Mouse (Mus musculus): ENCODE measurements at regions not wholly inside any gene's neighbourhood (a gene's known extent, or its start where the extent isn't known, plus 50 kb on each side); places are given as distances from the start of the nearest gene placed in this dataset.

DNA sequence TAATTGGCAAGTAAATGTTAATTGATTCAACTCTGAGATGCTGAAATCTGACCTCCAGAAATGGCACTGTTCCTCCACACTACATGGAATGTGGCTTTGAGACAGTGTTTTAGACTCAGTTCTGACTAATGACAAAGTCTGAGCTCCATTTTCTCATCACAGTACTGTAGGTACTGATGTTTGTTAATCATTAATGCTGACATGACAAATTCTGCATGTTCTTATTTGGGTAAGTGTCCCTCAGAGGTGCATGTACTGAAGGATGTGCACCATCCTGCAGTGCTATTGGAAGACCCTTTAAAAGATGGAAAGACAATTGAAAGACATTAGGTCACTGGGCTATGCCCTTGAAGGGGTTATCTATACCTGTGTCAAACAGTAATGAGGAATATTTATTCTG lies 222.1 kb upstream of the Gmds start:
- H3K4me1 ChIP-seq (ENCODE audit: insufficient read depth): no peaks in the 10 kb centered on the region
- no peaks in the 10 kb centered on the region for H3K36me3 ChIP-seq (ENCODE audit: insufficient read depth)
- no peaks in the 10 kb centered on the region for H3K27me3 ChIP-seq (ENCODE audit: insufficient read depth, low read length)
- ATAC-seq (no peak), DNase-seq (no peak)
- H3K9ac ChIP-seq: no peak overlapping the region
- H3K27ac ChIP-seq (ENCODE audit: low read depth, low read length): no peak overlapping the region
- H3K9me3 ChIP-seq (ENCODE audit: low read length): 0 out of 2 replicates have a peak, but pooled peaks cover 2% of the 10 kb centered on the region
- TF ChIP-seq CTCF (IDR thresholded peaks at IDR 0.05; ENCODE audit: low read depth): no peak
- H3K4me3 ChIP-seq (ENCODE audit: low read depth, low read length): no peak overlapping the region
- no peak overlapping the region for H3K4me2 ChIP-seq (ENCODE audit: low read depth)

GRCm38 (mm10) chr13:32556396-32556795 lies 217.9 kb upstream of the Gmds start:
- Histone ChIP-seq H3K27ac (ENCODE audit: low read depth, low read length) (no peak overlapping the region), H3K4me2 (ENCODE audit: low read depth) (no peak overlapping the region), H3K27me3 (ENCODE audit: insufficient read depth, low read length) (no peaks in the 10 kb centered on the region), H3K9me3 (ENCODE audit: low read length) (no peaks in the 10 kb centered on the region), H3K4me3 (ENCODE audit: low read depth, low read length) (no peak overlapping the region), H3K36me3 (ENCODE audit: insufficient read depth) (no peaks in the 10 kb centered on the region), H3K9ac (no peak overlapping the region), H3K4me1 (ENCODE audit: insufficient read depth) (no peaks in the 10 kb centered on the region)
- 96% methylated on average over 2 of the region's 2 CpGs for WGBS
- ATAC-seq (no peak), DNase-seq (no peak)
- no peak for TF ChIP-seq CTCF (IDR thresholded peaks at IDR 0.05; ENCODE audit: low read depth)

DNA sequence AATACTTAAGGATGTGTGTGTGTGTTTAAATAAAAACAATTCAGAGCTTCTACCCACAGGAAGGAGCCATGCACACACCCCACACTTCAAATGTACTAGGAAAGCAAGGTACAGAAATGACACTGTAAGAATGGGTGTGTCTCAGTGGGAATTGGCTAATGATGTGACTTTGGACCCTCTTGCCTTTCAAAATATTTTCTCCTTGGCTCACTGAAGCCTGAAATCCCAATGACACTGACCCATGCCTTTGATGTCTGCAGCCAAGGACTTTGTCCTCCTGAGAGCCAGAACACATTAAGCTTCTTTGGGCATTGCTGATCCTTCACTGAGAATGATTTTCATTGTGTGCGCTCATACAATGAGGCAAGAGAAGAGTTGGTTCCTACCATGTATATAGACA lies 216.5 kb upstream of the Gmds start:
- no peak overlapping the region for H3K4me2 ChIP-seq (ENCODE audit: low read depth)
- 98% methylated on average over 1 of the region's 1 CpGs for WGBS
- H3K9ac ChIP-seq: no peak overlapping the region
- ATAC-seq (no peak), DNase-seq (no peak)
- no peaks in the 10 kb centered on the region for H3K4me1 ChIP-seq (ENCODE audit: insufficient read depth)
- H3K9me3 ChIP-seq (ENCODE audit: low read length): no peaks in the 10 kb centered on the region
- H3K4me3 ChIP-seq (ENCODE audit: low read depth, low read length): no peak overlapping the region
- TF ChIP-seq CTCF (IDR thresholded peaks at IDR 0.05; ENCODE audit: low read depth): no peak
- H3K27me3 ChIP-seq (ENCODE audit: insufficient read depth, low read length): no peaks in the 10 kb centered on the region
- H3K36me3 ChIP-seq (ENCODE audit: insufficient read depth): no peaks in the 10 kb centered on the region
- H3K27ac ChIP-seq (ENCODE audit: low read depth, low read length): no peak overlapping the region

DNA sequence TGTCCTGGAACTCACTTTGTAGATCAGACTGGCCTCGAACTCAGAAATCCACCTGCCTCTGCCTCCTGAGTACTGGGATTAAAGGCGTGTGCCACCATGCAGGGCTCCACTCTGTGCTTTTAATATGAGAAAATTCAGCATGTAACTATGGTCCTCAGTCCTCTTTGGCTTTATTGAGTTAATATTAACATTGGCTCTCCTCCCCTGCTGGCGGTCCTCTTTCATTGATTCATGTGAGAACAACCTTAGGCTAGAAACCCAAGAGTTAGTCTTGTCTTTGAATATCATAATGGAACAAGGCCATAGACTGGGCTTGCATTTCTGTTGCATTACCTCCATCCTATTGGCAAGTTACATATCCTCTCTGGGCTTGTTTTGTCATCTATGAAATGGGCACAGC lies 216.1 kb upstream of the Gmds start:
- Histone ChIP-seq H3K9me3 (ENCODE audit: low read length) (no peaks in the 10 kb centered on the region), H3K4me1 (ENCODE audit: insufficient read depth) (no peaks in the 10 kb centered on the region), H3K27ac (ENCODE audit: low read depth, low read length) (no peak overlapping the region), H3K36me3 (ENCODE audit: insufficient read depth) (no peaks in the 10 kb centered on the region), H3K4me2 (ENCODE audit: low read depth) (no peak overlapping the region), H3K4me3 (ENCODE audit: low read depth, low read length) (no peak overlapping the region), H3K9ac (no peak overlapping the region), H3K27me3 (ENCODE audit: insufficient read depth, low read length) (no peaks in the 10 kb centered on the region)
- WGBS: 93% methylated on average over 3 of the region's 3 CpGs
- ATAC-seq (no peak), DNase-seq (no peak)
- TF ChIP-seq CTCF (IDR thresholded peaks at IDR 0.05; ENCODE audit: low read depth): no peak

DNA sequence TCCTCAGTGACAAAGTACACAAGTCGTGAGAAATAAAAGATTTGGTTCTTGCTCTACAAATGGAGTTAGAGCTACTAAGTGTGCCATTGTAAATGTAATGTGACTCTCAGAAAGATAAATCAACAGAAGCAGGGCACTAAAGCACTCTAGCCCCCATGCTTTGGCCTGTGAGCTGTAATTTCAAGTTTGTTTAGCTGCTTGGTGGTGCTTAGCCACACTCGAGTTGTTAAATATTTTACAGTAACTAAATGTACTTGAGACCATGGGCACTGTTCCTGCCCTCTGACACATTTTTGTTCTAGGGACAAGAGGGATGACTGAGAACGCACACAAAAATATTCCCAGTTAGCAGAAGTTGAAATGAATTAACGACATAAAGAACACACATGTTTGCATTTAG lies 214.6 kb upstream of the Gmds start:
- Histone ChIP-seq H3K27me3 (ENCODE audit: insufficient read depth, low read length) (no peaks in the 10 kb centered on the region), H3K4me3 (ENCODE audit: low read depth, low read length) (no peak overlapping the region)
- no peak for TF ChIP-seq CTCF (IDR thresholded peaks at IDR 0.05; ENCODE audit: low read depth)

DNA sequence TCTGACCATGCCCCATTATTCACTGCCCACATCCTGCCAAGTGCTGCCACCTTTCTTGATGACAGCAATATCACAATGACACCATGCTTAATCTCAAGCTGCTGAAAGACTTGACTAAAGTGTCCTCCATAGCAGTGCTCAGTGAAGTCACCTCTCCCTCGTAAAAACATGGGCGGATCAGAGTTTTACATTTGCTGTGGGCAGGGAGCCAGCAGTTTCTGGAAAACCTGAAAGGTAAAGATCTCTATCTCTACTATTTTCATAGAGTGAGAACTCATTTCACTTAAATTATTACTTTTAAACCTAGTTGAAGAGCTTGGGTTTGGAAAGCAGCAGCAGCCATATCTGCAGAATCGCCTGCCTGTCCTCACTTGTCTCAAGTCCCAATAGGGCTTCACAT lies 211.6 kb upstream of the Gmds start:
- WGBS: 94% methylated on average over 3 of the region's 3 CpGs
- ATAC-seq (no peak), DNase-seq (no peak)
- Histone ChIP-seq H3K27me3 (ENCODE audit: insufficient read depth, low read length) (no peaks in the 10 kb centered on the region), H3K4me3 (ENCODE audit: low read depth, low read length) (no peak overlapping the region), H3K4me2 (ENCODE audit: low read depth) (no peak overlapping the region), H3K27ac (ENCODE audit: low read depth, low read length) (no peak overlapping the region), H3K9me3 (ENCODE audit: low read length) (no peaks in the 10 kb centered on the region), H3K36me3 (ENCODE audit: insufficient read depth) (no peaks in the 10 kb centered on the region), H3K4me1 (ENCODE audit: insufficient read depth) (no peaks in the 10 kb centered on the region), H3K9ac (no peak overlapping the region)
- no peak for TF ChIP-seq CTCF (IDR thresholded peaks at IDR 0.05; ENCODE audit: low read depth)

More for the DNA sequence above, 214.6 kb upstream of the Gmds start:
- no peaks in the 10 kb centered on the region for H3K36me3 ChIP-seq (ENCODE audit: insufficient read depth)
- H3K4me1 ChIP-seq (ENCODE audit: insufficient read depth): no peaks in the 10 kb centered on the region
- no peak overlapping the region for H3K4me2 ChIP-seq (ENCODE audit: low read depth)
- 76% methylated on average over 4 of the region's 4 CpGs for WGBS
- no peak overlapping the region for H3K27ac ChIP-seq (ENCODE audit: low read depth, low read length)
- H3K9me3 ChIP-seq (ENCODE audit: low read length): no peaks in the 10 kb centered on the region
- ATAC-seq (no peak), DNase-seq (no peak)
- no peak overlapping the region for H3K9ac ChIP-seq

DNA sequence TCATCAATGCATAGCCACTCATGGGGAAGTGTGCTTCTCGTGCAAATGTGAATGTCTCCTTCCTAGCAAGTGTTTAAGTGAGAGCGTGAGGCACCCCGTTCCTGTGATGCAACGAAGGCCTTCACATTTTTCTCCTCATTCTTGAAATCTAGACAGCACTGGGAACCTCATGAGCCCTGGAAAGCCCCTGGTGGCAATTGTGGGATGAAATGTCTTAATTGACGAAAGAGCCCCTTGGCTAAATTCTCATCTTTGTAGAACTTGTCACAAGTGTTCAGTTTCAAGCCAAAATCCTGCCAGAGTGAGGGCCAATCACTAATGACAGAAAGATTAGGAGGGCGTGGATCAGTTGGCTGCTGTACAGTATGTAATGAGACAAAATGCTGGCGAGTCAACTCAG lies 208.6 kb upstream of the Gmds start:
- DNase-seq (no peak), ATAC-seq (no peak)
- H3K9ac ChIP-seq: no peak overlapping the region
- no peaks in the 10 kb centered on the region for H3K9me3 ChIP-seq (ENCODE audit: low read length)
- no peaks in the 10 kb centered on the region for H3K36me3 ChIP-seq (ENCODE audit: insufficient read depth)
- H3K27ac ChIP-seq (ENCODE audit: low read depth, low read length): no peak overlapping the region
- H3K4me3 ChIP-seq (ENCODE audit: low read depth, low read length): no peak overlapping the region
- no peaks in the 10 kb centered on the region for H3K27me3 ChIP-seq (ENCODE audit: insufficient read depth, low read length)
- H3K4me1 ChIP-seq (ENCODE audit: insufficient read depth): no peaks in the 10 kb centered on the region
- WGBS: 68% methylated on average over 7 of the region's 7 CpGs
- no peak overlapping the region for H3K4me2 ChIP-seq (ENCODE audit: low read depth)
- no peak for TF ChIP-seq CTCF (IDR thresholded peaks at IDR 0.05; ENCODE audit: low read depth)

Measured in forebrain, postnatal 0 days (tissue).